8 mouse cellular contexts compared by ENCODE assay signal in the genomic region with DNA sequence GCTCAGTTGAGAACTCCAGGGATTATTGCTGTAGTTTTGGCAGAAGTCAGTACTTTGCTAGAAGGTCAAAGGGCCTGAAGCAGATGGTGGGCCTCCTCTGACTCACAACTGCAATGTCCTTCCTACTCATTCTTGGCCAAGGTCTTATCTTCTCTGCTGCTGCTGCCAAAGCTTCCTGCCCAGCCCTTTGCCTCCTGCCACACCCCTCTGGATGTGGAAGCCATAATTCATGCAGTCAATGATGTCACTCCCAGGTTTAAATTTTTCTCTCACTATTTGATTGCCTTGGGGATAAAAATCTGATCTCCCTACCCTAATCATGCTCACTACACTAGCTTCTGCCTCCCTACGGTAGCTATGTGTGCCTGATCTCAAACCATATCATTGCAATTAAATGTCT.
DNase-seq lines count a peak whose midpoint lies in the region; ATAC-seq and TF ChIP-seq lines count a peak whose summit lies in the region.

No protein-coding gene starts in this region.

- no peaks in the 10 kb centered on the region for H3K4me1 ChIP-seq in forebrain, embryonic 14.5 days (ENCODE audit: control insufficient read depth, insufficient read depth, low read length)
- H3K4me1 ChIP-seq in hindbrain, embryonic 16.5 days (ENCODE audit: control insufficient read depth, insufficient read depth, low read depth, low read length) = no peaks in the 10 kb centered on the region
- no peaks in the 10 kb centered on the region for H3K4me1 ChIP-seq in forebrain, postnatal 0 days (ENCODE audit: insufficient read depth)

- H3K27me3 ChIP-seq in forebrain, embryonic 14.5 days (replicated peaks; ENCODE audit: control insufficient read depth, insufficient read depth, low read length) = no peaks in the 10 kb centered on the region
- no peaks in the 10 kb centered on the region for H3K27me3 ChIP-seq in hindbrain, embryonic 16.5 days (replicated peaks; ENCODE audit: control insufficient read depth, insufficient read depth, low read length)
- no peaks in the 10 kb centered on the region for H3K27me3 ChIP-seq in forebrain, postnatal 0 days (ENCODE audit: insufficient read depth, low read length)

- no peak for TF ChIP-seq CTCF in forebrain, postnatal 0 days (IDR thresholded peaks at IDR 0.05; ENCODE audit: low read depth)

- no peak for ATAC-seq in forebrain, embryonic 14.5 days
- ATAC-seq in hindbrain, embryonic 16.5 days = no peak
- ATAC-seq in forebrain, postnatal 0 days = no peak

- no peak overlapping the region for H3K27ac ChIP-seq in forebrain, embryonic 14.5 days (ENCODE audit: low read depth, low read length)
- H3K27ac ChIP-seq in hindbrain, embryonic 16.5 days (ENCODE audit: low read depth, low read length) = no peak overlapping the region
- no peak overlapping the region for H3K27ac ChIP-seq in forebrain, postnatal 0 days (ENCODE audit: low read depth, low read length)

- no peaks in the 10 kb centered on the region for H3K9me3 ChIP-seq in forebrain, embryonic 14.5 days (replicated peaks; ENCODE audit: control insufficient read depth, low read length)
- no peaks in the 10 kb centered on the region for H3K9me3 ChIP-seq in hindbrain, embryonic 16.5 days (ENCODE audit: control insufficient read depth, low read length)
- H3K9me3 ChIP-seq in forebrain, postnatal 0 days (ENCODE audit: low read length) = no peaks in the 10 kb centered on the region

- H3K36me3 ChIP-seq in forebrain, embryonic 14.5 days (ENCODE audit: control insufficient read depth, insufficient read depth, low read length) = no peaks in the 10 kb centered on the region
- no peaks in the 10 kb centered on the region for H3K36me3 ChIP-seq in hindbrain, embryonic 16.5 days (ENCODE audit: control insufficient read depth, insufficient read depth, low read length)
- H3K36me3 ChIP-seq in forebrain, postnatal 0 days (ENCODE audit: insufficient read depth) = no peaks in the 10 kb centered on the region

- H3K9ac ChIP-seq in forebrain, embryonic 14.5 days (ENCODE audit: low read length) = no peak overlapping the region
- no peak overlapping the region for H3K9ac ChIP-seq in hindbrain, embryonic 16.5 days (ENCODE audit: low read depth, low read length)
- H3K9ac ChIP-seq in forebrain, postnatal 0 days = no peak overlapping the region

- DNase-seq in MEL-GATA-1-ER (ENCODE audit: extremely low read depth, low read depth) = peak; percentile 93
- peak; percentile 30 for DNase-seq in c-Kit-positive CD71-negative TER-119-negative erythroid progenitor cells, embryonic 14.5 days (ENCODE audit: low read depth)
- DNase-seq in kidney, adult 8-10 months = peak; percentile 60 to 81
- DNase-seq in lung, postnatal 14 days = peak; percentile 33
- no peak for DNase-seq in forebrain, embryonic 14.5 days (ENCODE audit: low spot score)
- no peak for DNase-seq in spleen, adult 12 weeks (ENCODE audit: low spot score)
- DNase-seq in forebrain, postnatal 0 days = no peak

- H3K4me3 ChIP-seq in forebrain, embryonic 14.5 days (ENCODE audit: low read depth, low read length) = no peak overlapping the region
- H3K4me3 ChIP-seq in hindbrain, embryonic 16.5 days (ENCODE audit: low read length) = no peak overlapping the region
- H3K4me3 ChIP-seq in forebrain, postnatal 0 days (ENCODE audit: low read depth, low read length) = no peak overlapping the region

- 100% methylated on average over 1 of the region's 1 CpGs for WGBS in forebrain, embryonic 14.5 days
- WGBS in hindbrain, embryonic 16.5 days = 78% methylated on average over 1 of the region's 1 CpGs
- WGBS in forebrain, postnatal 0 days = 95% methylated on average over 1 of the region's 1 CpGs

- H3K4me2 ChIP-seq in forebrain, embryonic 14.5 days (ENCODE audit: low read length) = no peak overlapping the region
- H3K4me2 ChIP-seq in hindbrain, embryonic 16.5 days (ENCODE audit: low read length) = no peak overlapping the region
- H3K4me2 ChIP-seq in forebrain, postnatal 0 days (ENCODE audit: low read depth) = no peak overlapping the region

Comparison
In these comparisons a context has a peak if more than half of its experiments do, and no peak if none do; other contexts are left out.
1. DNase-seq: peak in MEL-GATA-1-ER (single experiment), c-Kit-positive CD71-negative TER-119-negative erythroid progenitor cells, embryonic 14.5 days (single experiment), kidney, adult 8-10 months (2 of 2) and lung, postnatal 14 days (single experiment); none in forebrain, embryonic 14.5 days (single experiment), spleen, adult 12 weeks (single experiment) and forebrain, postnatal 0 days (single experiment).